Mouse (Mus musculus) limb, embryonic 15.5 days (tissue): ENCODE results near the gene Gm29427. TPM values are rescaled to one million over a fixed set of nuclear protein-coding genes. Genes with fewer than 3 reads are reported as not detected.

Source experiments
- ATAC-seq: fragments of 200-750 bp; cut with Nextera tagmentation; 2 replicates; pipeline ENCODE4 v1.8.0; 2017; ENCODE audit warnings: low read depth, moderate TSS enrichment; ENCODE audit not compliant: insufficient number of reproducible peaks, low FRiP score, low TSS enrichment
- H3K27ac ChIP-seq: fragments of 300-500 bp; sonication (generic); 2 replicates; pipeline ENCODE4 v1.5.1; 2015; ENCODE audit warnings: moderate library complexity, mild to moderate bottlenecking, inconsistent platforms
- H3K27me3 ChIP-seq: fragments of 300-500 bp; sonication (generic); 2 replicates; pipeline ENCODE4 v1.6.1; 2015; ENCODE audit warnings: inconsistent platforms
- H3K36me3 ChIP-seq: fragments of 300-500 bp; sonication (generic); 2 replicates; pipeline ENCODE4 v1.6.1; 2015; ENCODE audit warnings: inconsistent platforms
- H3K4me1 ChIP-seq: fragments of 300-500 bp; sonication (generic); 2 replicates; pipeline ENCODE4 v1.6.1; 2015; ENCODE audit warnings: inconsistent platforms
- H3K4me2 ChIP-seq: fragments of 300-500 bp; sonication (generic); 2 replicates; pipeline ENCODE4 v1.6.1; 2015; ENCODE audit warnings: mild to moderate bottlenecking, inconsistent platforms
- H3K4me3 ChIP-seq: fragments of 300-500 bp; sonication (generic); 2 replicates; pipeline ENCODE4 v1.5.1; 2015; ENCODE audit warnings: mild to moderate bottlenecking, inconsistent platforms
- H3K9ac ChIP-seq: fragments of 300-500 bp; sonication (generic); 2 replicates; pipeline ENCODE4 v1.6.1; 2015; ENCODE audit warnings: inconsistent platforms
- H3K9me3 ChIP-seq: fragments of 300-500 bp; sonication (generic); 2 replicates; pipeline ENCODE4 v1.6.1; 2016; ENCODE audit warnings: inconsistent platforms
- WGBS: fragments of 180-500 bp; shearing (Covaris S2); methylation state at CpG from one replicate; pipeline ENCODE4 v1.1.7; 2015; 5-methylcytosine and 5-hydroxymethylcytosine counted together
- polyA plus RNA-seq: library from polyadenylated mRNA; unstranded; fragments of >200 nt; fragmentation: Nextera tagmentation; extraction: Ambion mirVana; gene quantifications from 2 replicates; pipeline ENCODE4 v1.2.1, GENCODE M21; 2015

The Gm29427 gene
- polyA plus RNA-seq = not detected in 2 replicates

DNA sequence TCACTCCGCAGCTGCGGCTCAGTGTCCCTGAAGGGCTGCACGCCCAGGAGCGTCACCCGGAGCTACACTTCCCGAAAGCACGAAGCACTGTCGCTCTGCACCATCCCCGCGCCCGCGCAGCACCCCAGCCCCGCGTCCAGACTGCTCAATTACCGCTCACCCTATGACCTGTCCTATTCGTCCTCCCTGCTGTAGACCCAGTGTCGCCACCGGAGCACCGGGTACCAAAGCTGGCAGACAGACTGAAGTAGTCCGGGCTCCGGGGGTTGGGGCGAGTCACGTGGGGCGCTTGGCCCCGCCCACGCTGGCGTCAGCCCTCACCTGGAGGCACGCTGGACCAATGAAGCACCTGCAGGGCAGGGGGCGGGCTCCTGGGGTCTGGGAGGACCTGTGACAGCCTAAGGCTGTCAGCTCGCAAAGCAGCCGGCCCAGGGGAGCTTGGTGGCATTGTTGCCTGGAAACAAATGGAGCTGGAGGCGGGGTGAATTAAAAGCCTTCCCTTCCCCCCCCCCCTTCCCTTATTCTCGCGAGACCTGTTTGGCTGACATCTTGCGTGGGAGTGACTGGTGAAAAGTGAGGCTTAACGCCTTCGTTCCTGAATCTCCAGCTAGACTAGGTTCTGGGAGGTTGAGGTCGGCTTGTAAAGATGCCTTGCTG is at the start of gene Gm29427:
Gm29427 (minus strand) TSS at position 239 of the 657 bp plus-strand sequence.
- peak within 1 kb of the TSS; percentile 82 for H3K27ac ChIP-seq
- ATAC-seq = peak; percentile 82
- WGBS = under 1% methylated on average over 36 of the region's 38 CpGs
- peak within 1 kb of the TSS; percentile 93 for H3K4me2 ChIP-seq
- H3K36me3 ChIP-seq = peaks cover 6% of the 10 kb centered on the region; the same call in 1 of the 2 replicates
- H3K4me1 ChIP-seq = peaks cover 15% of the 10 kb centered on the region; the same call in 1 of the 2 replicates
- H3K4me3 ChIP-seq = peak within 1 kb of the TSS; percentile 95
- H3K9ac ChIP-seq = peak within 1 kb of the TSS; percentile 96
- H3K9me3 ChIP-seq = no peaks in the 10 kb centered on the region
- H3K27me3 ChIP-seq = no peaks in the 10 kb centered on the region

GRCm38 (mm10) chr1:130764027-130764461 is 48.4 kb upstream of the Gm29427 start:
- H3K36me3 ChIP-seq = no peaks in the 10 kb centered on the region
- H3K4me1 ChIP-seq = no peaks in the 10 kb centered on the region
- no peak for ATAC-seq
- no peak overlapping the region for H3K4me3 ChIP-seq
- 83% methylated on average over 12 of the region's 12 CpGs for WGBS
- no peak overlapping the region for H3K4me2 ChIP-seq
- no peaks in the 10 kb centered on the region for H3K9me3 ChIP-seq
- no peak overlapping the region for H3K9ac ChIP-seq
- no peak overlapping the region for H3K27ac ChIP-seq
- no peaks in the 10 kb centered on the region for H3K27me3 ChIP-seq

- 79% methylated on average over 3 of the region's 3 CpGs for WGBS
- no peak overlapping the region for H3K4me3 ChIP-seq
- no peaks in the 10 kb centered on the region for H3K4me1 ChIP-seq
- no peaks in the 10 kb centered on the region for H3K27me3 ChIP-seq
- no peak for ATAC-seq
- H3K9me3 ChIP-seq = no peaks in the 10 kb centered on the region
- no peaks in the 10 kb centered on the region for H3K36me3 ChIP-seq
- H3K9ac ChIP-seq = no peak overlapping the region
- H3K4me2 ChIP-seq = no peak overlapping the region
- H3K27ac ChIP-seq = no peak overlapping the region
Measured at GRCm38 (mm10) chr1:130762045-130762760, 46.6 kb upstream of the Gm29427 start.

DNA sequence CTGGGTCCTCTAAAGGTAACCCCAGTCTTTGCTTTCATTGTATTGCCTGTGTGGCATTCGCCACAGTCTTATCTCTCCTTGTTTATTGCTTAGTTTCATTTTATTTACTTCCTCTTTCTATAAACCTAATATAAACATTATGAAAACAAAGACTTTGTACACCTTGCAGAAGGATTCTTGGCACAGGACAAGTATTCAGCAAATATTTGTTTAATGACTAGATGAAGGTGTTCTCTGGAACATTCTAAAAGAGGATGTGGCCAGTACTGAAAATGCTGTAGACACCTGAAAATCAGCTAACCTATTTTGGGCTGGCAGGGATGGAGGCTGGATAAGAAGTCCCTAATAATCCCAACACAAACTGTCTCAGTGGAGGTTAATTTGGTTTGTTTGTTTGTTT is 46.0 kb upstream of the Gm29427 start:
- Histone ChIP-seq H3K36me3 (no peaks in the 10 kb centered on the region), H3K27ac (no peak overlapping the region), H3K9ac (no peak overlapping the region), H3K4me3 (no peak overlapping the region), H3K27me3 (no peaks in the 10 kb centered on the region), H3K4me1 (no peaks in the 10 kb centered on the region), H3K4me2 (no peak overlapping the region), H3K9me3 (no peaks in the 10 kb centered on the region)
- WGBS = 62% methylated on average over 1 of the region's 1 CpGs
- ATAC-seq = no peak

GRCm38 (mm10) chr1:130759689-130760088 is 44.1 kb upstream of the Gm29427 start:
- no peak for ATAC-seq

DNA sequence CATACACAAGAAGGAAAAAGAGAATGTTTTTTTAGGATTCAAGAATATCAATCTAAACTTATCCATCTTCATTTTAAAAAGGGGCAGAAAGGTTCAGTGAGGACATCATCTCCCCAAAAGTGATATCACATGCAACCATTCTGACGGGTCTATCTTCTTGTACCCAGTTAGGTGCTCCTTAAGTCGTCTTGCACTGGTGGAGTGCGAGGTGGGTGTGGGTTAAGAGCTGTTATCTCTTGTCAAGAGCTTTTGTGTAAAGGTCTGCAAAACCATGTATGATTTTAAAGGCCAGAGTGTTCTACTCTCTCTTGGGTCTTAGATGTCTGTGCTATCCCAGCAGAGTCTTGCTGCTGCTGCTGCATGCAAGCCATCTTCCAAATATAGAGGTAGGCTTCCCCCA is 31.2 kb upstream of the Gm29427 start:
- H3K4me1 ChIP-seq = no peaks in the 10 kb centered on the region
- no peak overlapping the region for H3K4me2 ChIP-seq
- 87% methylated on average over 3 of the region's 3 CpGs for WGBS
- no peak overlapping the region for H3K9ac ChIP-seq
- ATAC-seq = no peak
- H3K27ac ChIP-seq = no peak overlapping the region
- H3K27me3 ChIP-seq = no peaks in the 10 kb centered on the region
- no peak overlapping the region for H3K4me3 ChIP-seq
- H3K36me3 ChIP-seq = no peaks in the 10 kb centered on the region
- no peaks in the 10 kb centered on the region for H3K9me3 ChIP-seq

More at GRCm38 (mm10) chr1:130759689-130760088, 44.1 kb upstream of the Gm29427 start:
- H3K9ac ChIP-seq = no peak overlapping the region
- WGBS = 69% methylated on average over 9 of the region's 9 CpGs
- no peaks in the 10 kb centered on the region for H3K27me3 ChIP-seq
- H3K4me1 ChIP-seq = no peaks in the 10 kb centered on the region
- H3K27ac ChIP-seq = no peak overlapping the region
- H3K36me3 ChIP-seq = no peaks in the 10 kb centered on the region
- H3K4me3 ChIP-seq = no peak overlapping the region
- no peaks in the 10 kb centered on the region for H3K9me3 ChIP-seq
- H3K4me2 ChIP-seq = no peak overlapping the region

DNA sequence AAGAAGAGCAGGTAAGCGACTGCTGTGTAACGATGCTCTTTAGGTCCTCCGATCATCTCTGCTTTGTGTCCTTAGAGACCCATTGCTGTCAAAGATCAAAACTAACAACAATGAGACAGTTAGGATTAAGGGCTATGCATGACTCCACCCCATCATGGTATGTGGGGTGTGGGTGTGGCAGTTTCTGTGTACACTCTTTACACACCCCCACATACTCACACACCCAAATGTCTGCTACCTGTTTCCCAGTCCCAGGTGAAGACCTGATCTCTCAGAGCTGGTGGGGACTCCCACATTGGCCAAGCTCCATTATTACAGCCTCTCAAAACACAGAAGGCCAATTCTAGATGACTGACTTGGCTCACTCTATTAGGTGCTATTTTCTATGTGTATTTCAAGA is 30.0 kb upstream of the Gm29427 start:
- WGBS = 81% methylated on average over 3 of the region's 3 CpGs
- Histone ChIP-seq H3K27me3 (no peaks in the 10 kb centered on the region), H3K4me2 (no peak overlapping the region), H3K27ac (no peak overlapping the region), H3K36me3 (no peaks in the 10 kb centered on the region), H3K9me3 (no peaks in the 10 kb centered on the region), H3K9ac (no peak overlapping the region), H3K4me1 (peaks cover 4% of the 10 kb centered on the region; the same call in 1 of the 2 replicates), H3K4me3 (no peak overlapping the region)
- ATAC-seq = no peak

GRCm38 (mm10) chr1:130744961-130745360 is 29.4 kb upstream of the Gm29427 start:
- H3K27ac ChIP-seq = no peak overlapping the region
- no peak overlapping the region for H3K4me2 ChIP-seq
- H3K27me3 ChIP-seq = no peaks in the 10 kb centered on the region
- H3K36me3 ChIP-seq = no peaks in the 10 kb centered on the region
- H3K4me1 ChIP-seq = peaks cover 4% of the 10 kb centered on the region; the same call in 1 of the 2 replicates
- 83% methylated on average over 5 of the region's 5 CpGs for WGBS
- no peak overlapping the region for H3K9ac ChIP-seq
- ATAC-seq = no peak
- no peak overlapping the region for H3K4me3 ChIP-seq
- H3K9me3 ChIP-seq = no peaks in the 10 kb centered on the region

GRCm38 (mm10) chr1:130744217-130744616 is 28.6 kb upstream of the Gm29427 start:
- Histone ChIP-seq H3K27ac (no peak overlapping the region), H3K9me3 (no peaks in the 10 kb centered on the region), H3K36me3 (no peaks in the 10 kb centered on the region), H3K4me2 (no peak overlapping the region), H3K4me3 (no peak overlapping the region), H3K4me1 (peaks cover 4% of the 10 kb centered on the region; the same call in 1 of the 2 replicates), H3K27me3 (no peaks in the 10 kb centered on the region), H3K9ac (no peak overlapping the region)
- no peak for ATAC-seq
- WGBS = 69% methylated on average over 2 of the region's 2 CpGs

DNA sequence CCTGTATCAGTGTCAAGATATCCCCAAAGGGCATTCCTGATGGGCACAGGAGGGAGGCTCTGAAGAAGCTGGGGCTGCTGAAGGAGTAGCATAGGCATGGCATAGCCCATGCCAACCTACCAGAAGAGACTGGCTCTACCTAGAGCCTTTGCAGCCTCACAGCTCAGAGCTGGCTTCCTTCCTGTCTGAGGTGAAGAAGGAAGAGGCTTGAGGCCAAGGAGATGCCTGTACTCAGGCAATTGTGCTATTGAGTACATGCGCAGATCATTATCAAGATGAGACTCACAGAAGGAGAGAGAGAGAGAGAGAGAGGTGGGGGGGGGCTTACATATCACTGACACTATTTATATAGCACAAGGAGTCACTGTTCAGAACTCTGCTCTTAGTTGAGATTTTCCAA is 28.2 kb upstream of the Gm29427 start:
- H3K27me3 ChIP-seq = no peaks in the 10 kb centered on the region
- 85% methylated on average over 1 of the region's 1 CpGs for WGBS

GRCm38 (mm10) chr1:130742201-130742600 is 26.6 kb upstream of the Gm29427 start:
- H3K36me3 ChIP-seq = no peaks in the 10 kb centered on the region
- H3K4me2 ChIP-seq = no peak overlapping the region
- no peak overlapping the region for H3K4me3 ChIP-seq
- peaks cover 6% of the 10 kb centered on the region; the same call in 1 of the 2 replicates for H3K4me1 ChIP-seq
- H3K9ac ChIP-seq = no peak overlapping the region
- H3K27ac ChIP-seq = no peak overlapping the region
- 87% methylated on average over 7 of the region's 7 CpGs for WGBS
- no peak for ATAC-seq
- no peaks in the 10 kb centered on the region for H3K9me3 ChIP-seq
- H3K27me3 ChIP-seq = no peaks in the 10 kb centered on the region

More for the DNA sequence above, 28.2 kb upstream of the Gm29427 start:
- peaks cover 4% of the 10 kb centered on the region; the same call in 1 of the 2 replicates for H3K4me1 ChIP-seq
- H3K4me3 ChIP-seq = no peak overlapping the region
- no peak overlapping the region for H3K4me2 ChIP-seq
- H3K36me3 ChIP-seq = no peaks in the 10 kb centered on the region
- no peak overlapping the region for H3K27ac ChIP-seq
- H3K9me3 ChIP-seq = no peaks in the 10 kb centered on the region
- no peak for ATAC-seq
- H3K9ac ChIP-seq = no peak overlapping the region
